Mouse (Mus musculus) layer of hippocampus, adult 6 months (tissue): ENCODE measurements around the gene Gsta3. TPM values are rescaled to one million over a fixed set of nuclear protein-coding genes. Genes with fewer than 3 reads are reported as not detected.

Experiments
- long read RNA-seq, 2 experiments: library from polyadenylated mRNA; unstranded; transcript quantifications; one replicate each; pipeline ENCODE4 v2.0.0; 2019 to 2020
- polyA plus RNA-seq: library from polyadenylated mRNA; unstranded; fragments of <200 nt; fragmentation: Nextera tagmentation; gene quantifications from 2 replicates; pipeline ENCODE4 v1.2.3, GENCODE M21; 2021

The Gsta3 gene
- 0.34 and 0.59 TPM in 2 replicates for polyA plus RNA-seq
- long read RNA-seq, experiment 1: 0 reads
- long read RNA-seq, experiment 2, partial matches to known transcripts: 1 of 8 reads
- long read RNA-seq, experiment 2, other reads (novel, unspliced or antisense): 7 of 8 reads

DNA sequence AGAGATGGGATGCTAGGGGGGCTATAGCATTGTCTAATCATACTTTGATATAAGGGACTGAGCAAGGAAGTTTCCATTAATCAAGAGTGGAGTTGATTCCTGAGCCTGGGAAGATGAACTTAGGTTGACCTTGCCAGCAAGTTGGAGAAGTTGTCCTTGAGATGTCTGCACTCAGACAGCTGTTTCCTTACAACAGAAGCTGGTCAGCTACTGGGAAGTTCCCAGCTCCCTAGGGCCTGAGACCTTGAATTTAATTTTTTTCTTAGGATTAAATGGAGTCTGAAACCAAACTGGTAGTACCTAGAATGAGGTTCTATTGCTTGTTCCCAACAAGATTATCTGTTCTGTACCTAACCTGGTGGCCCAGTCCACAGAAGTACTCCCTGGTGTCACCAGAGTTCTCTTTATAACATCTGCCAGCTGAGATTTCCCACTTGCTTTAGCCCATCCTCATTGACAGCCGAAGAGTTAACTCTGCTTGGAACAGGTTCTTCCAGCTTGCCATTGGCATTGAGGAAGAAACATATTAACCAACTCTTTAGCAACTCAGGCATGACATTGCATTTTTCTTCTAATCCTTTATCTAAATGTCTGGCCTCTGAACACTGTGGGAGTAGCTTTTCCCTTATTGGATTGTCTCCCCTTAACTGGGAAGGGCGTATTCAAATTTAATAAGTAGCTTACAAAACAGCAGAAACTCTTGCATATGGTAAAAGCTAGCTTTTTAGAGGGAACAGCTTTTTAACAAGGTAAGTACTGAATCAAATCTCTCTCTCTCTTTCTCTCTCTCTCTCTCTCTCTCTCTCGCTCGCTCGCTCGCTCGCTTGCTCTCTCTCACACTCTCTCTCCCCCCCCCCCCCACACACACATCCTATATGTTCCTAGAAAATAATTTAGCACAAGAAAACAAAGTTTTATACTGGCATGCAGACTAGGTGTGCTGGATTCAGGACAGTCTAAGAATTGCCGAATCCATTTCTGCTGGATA lies at the start of gene Gsta3:
Gene Gsta3, plus strand, starts transcription at position 679 of the 988 bp plus-strand sequence.

DNA sequence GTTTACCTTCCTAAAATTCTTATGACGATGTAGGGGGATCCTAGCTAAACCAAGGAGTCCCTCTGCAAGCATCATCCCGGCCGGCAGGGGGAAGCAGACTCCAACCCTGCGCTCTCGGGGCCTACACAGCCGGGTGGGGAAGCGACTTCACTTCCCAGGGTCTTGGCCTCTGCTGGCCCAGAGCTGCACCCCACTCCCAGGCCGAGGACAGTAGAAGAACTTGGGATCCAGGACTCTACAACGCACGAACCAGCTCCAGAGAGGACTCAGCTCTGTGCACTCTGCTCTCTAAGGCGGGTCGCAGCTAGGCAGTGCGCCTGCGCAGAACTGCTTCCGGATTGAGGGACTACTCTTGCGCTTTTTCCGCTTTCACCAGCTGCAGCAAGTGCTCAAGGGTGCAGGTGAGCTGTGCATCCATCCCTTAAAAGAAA lies 21.9 kb upstream of the Gsta3 start, which contains the start of gene Tmem14a:
Gene Tmem14a, plus strand, starts transcription at position 87 of the 431 bp plus-strand sequence.

Other genes starting within 250 kb of the Gsta3 start
- gene Tram2, start 161.4 kb upstream of the Gsta3 start, polyA plus RNA-seq: 0.77 and 1.4 TPM in 2 replicates
- 94.2 and 95.5 TPM in 2 replicates for gene Tmem14a, start 22.0 kb upstream of the Gsta3 start, polyA plus RNA-seq
- gene Khdc1a, start 109.1 kb downstream of the Gsta3 start, polyA plus RNA-seq: not detected in 2 replicates
- gene Khdc1c, start 127.7 kb downstream of the Gsta3 start, polyA plus RNA-seq: not detected in 2 replicates
- gene Khdc1b, start 143.0 kb downstream of the Gsta3 start, polyA plus RNA-seq: not detected in 2 replicates